Mouse (Mus musculus) kidney, postnatal 36 days (tissue): ENCODE data around the gene Pnpla6.

ENCODE experiments used
- DNase-seq, 2 experiments: peaks; one replicate each; pipeline ENCODE4 v3.0.0; 2021 to 2022; ENCODE audit warnings: mixed read lengths in 2 of 2

Gene Pnpla6

GRCm38 (mm10) chr8:3515260-3515671, at the start of gene Pnpla6:
Pnpla6 (plus strand) TSS chr8:3515384.
- DNase-seq, result peak; percentile 95 to 96

GRCm38 (mm10) chr8:3467006-3467885, 47.9 kb upstream of the Pnpla6 start, which contains the start of gene Pex11g:
Pex11g (minus strand) TSS chr8:3467680.
- peak; percentile 100 for DNase-seq

- DNase-seq, result no peak
Observed at GRCm38 (mm10) chr8:3467886-3468545, 47.2 kb upstream of the Pnpla6 start.

- no peak for DNase-seq
Observed at GRCm38 (mm10) chr8:3468838-3469237, 46.3 kb upstream of the Pnpla6 start.

- no peak for DNase-seq
Observed at GRCm38 (mm10) chr8:3470562-3470961, 44.6 kb upstream of the Pnpla6 start, which contains the start of gene Tex45. Tex45 (plus strand) TSS chr8:3470862.

GRCm38 (mm10) chr8:3475715-3476429, 39.3 kb upstream of the Pnpla6 start:
- no peak for DNase-seq

GRCm38 (mm10) chr8:3480221-3480785, 34.9 kb upstream of the Pnpla6 start:
- DNase-seq, result no peak

GRCm38 (mm10) chr8:3481605-3482004, 33.6 kb upstream of the Pnpla6 start:
- DNase-seq, result no peak

- DNase-seq, result no peak
Observed at GRCm38 (mm10) chr8:3482240-3482740, 32.9 kb upstream of the Pnpla6 start.

- no peak for DNase-seq
Observed at GRCm38 (mm10) chr8:3483546-3483945, 31.6 kb upstream of the Pnpla6 start.

GRCm38 (mm10) chr8:3485192-3485591, 30.0 kb upstream of the Pnpla6 start:
- no peak for DNase-seq

- DNase-seq, result peak; percentile 77 to 87
Observed at GRCm38 (mm10) chr8:3492901-3493844, 22.0 kb upstream of the Pnpla6 start, which contains the start of gene Zfp358. Zfp358 (plus strand) TSS chr8:3493138.

GRCm38 (mm10) chr8:3493845-3494208, 21.4 kb upstream of the Pnpla6 start:
- DNase-seq, result no peak

- DNase-seq, result no peak
Observed at GRCm38 (mm10) chr8:3495578-3496427, 19.4 kb upstream of the Pnpla6 start.

- DNase-seq, result no peak
Observed at GRCm38 (mm10) chr8:3496428-3496748, 18.8 kb upstream of the Pnpla6 start.

- DNase-seq, result no peak
Observed at GRCm38 (mm10) chr8:3498583-3498982, 16.6 kb upstream of the Pnpla6 start.

GRCm38 (mm10) chr8:3499751-3500150, 15.4 kb upstream of the Pnpla6 start:
- no peak for DNase-seq

- peak; percentile 98 for DNase-seq
Observed at GRCm38 (mm10) chr8:3500235-3501090, 14.7 kb upstream of the Pnpla6 start, which contains the start of gene Mcoln1. Mcoln1 (plus strand) TSS chr8:3500457.

- DNase-seq, result no peak
Observed at GRCm38 (mm10) chr8:3502217-3502616, 13.0 kb upstream of the Pnpla6 start.
